Mouse (Mus musculus) kidney, embryonic 15.5 days (tissue): ENCODE results near the gene Kif3a. TPM values are rescaled to one million over a fixed set of nuclear protein-coding genes. Genes with fewer than 3 reads are reported as not detected.
"Not testable (repeated sequence)": the region's sequence is repeated elsewhere in the genome, so short reads cannot be mapped to it uniquely, and the experiment has no call there.

Experiments
- ATAC-seq: fragments of 200-750 bp; cut with Nextera tagmentation; replicated peaks from 2 replicates; pipeline ENCODE4 v1.8.0; 2017; ENCODE audit warnings: moderate TSS enrichment; ENCODE audit not compliant: low FRiP score
- H3K27ac ChIP-seq: fragments of 300-500 bp; sonication (generic); 2 replicates; pipeline ENCODE4 v1.5.1; 2015; ENCODE audit warnings: mild to moderate bottlenecking, inconsistent platforms
- H3K27me3 ChIP-seq: fragments of 300-500 bp; sonication (generic); 2 replicates; pipeline ENCODE4 v1.6.1; 2015; ENCODE audit warnings: inconsistent platforms
- H3K36me3 ChIP-seq: fragments of 300-500 bp; sonication (generic); 2 replicates; pipeline ENCODE4 v1.6.1; 2015; ENCODE audit warnings: inconsistent platforms
- H3K4me1 ChIP-seq: fragments of 300-500 bp; sonication (generic); 2 replicates; pipeline ENCODE4 v1.6.1; 2015; ENCODE audit warnings: inconsistent platforms
- H3K4me2 ChIP-seq: fragments of 300-500 bp; sonication (generic); 2 replicates; pipeline ENCODE4 v1.6.1; 2015; ENCODE audit warnings: moderate library complexity, mild to moderate bottlenecking, inconsistent platforms
- H3K4me3 ChIP-seq: fragments of 300-500 bp; sonication (generic); replicated peaks from 2 replicates; pipeline ENCODE4 v1.5.1; 2015; ENCODE audit warnings: mild to moderate bottlenecking, inconsistent platforms
- H3K9ac ChIP-seq: fragments of 300-500 bp; sonication (generic); 2 replicates; pipeline ENCODE4 v1.6.1; 2015; ENCODE audit warnings: mild to moderate bottlenecking, inconsistent platforms
- H3K9me3 ChIP-seq: fragments of 300-500 bp; sonication (generic); replicated peaks from 2 replicates; pipeline ENCODE4 v1.6.1; 2016; ENCODE audit warnings: inconsistent platforms
- WGBS: fragments of 180-500 bp; shearing (Covaris S2); methylation state at CpG from one replicate; pipeline ENCODE4 v1.1.7; 2015; ENCODE audit warnings: mixed read lengths; 5-methylcytosine and 5-hydroxymethylcytosine counted together
- polyA plus RNA-seq: library from polyadenylated mRNA; unstranded; fragments of >200 nt; fragmentation: Nextera tagmentation; extraction: Ambion mirVana; gene quantifications from 2 replicates; pipeline ENCODE4 v1.2.1, GENCODE M21; 2015

The Kif3a gene
- polyA plus RNA-seq, 1 experiment from 2014 or later = 68.6 TPM

- Histone ChIP-seq H3K4me3 (no peak overlapping the region), H3K27me3 (no peaks in the 10 kb centered on the region), H3K36me3 (no peaks in the 10 kb centered on the region; the same call in 1 of the 2 replicates), H3K4me2 (no peak overlapping the region), H3K9me3 (no peaks in the 10 kb centered on the region; the same call in 1 of the 2 replicates), H3K9ac (no peak overlapping the region), H3K4me1 (peaks cover under 1% of the 10 kb centered on the region; the same call in 1 of the 2 replicates), H3K27ac (no peak overlapping the region)
- no peak for ATAC-seq
- 74% methylated on average over 19 of the region's 19 CpGs for WGBS
These were observed 19.1 kb upstream of the Kif3a start for GRCm38 (mm10) chr11:53548036-53548605.

- H3K36me3 ChIP-seq = no peaks in the 10 kb centered on the region
- WGBS = 95% methylated on average over 1 of the region's 1 CpGs
- no peak overlapping the region for H3K27ac ChIP-seq
- ATAC-seq = no peak
- H3K4me1 ChIP-seq = no peaks in the 10 kb centered on the region
- H3K9me3 ChIP-seq = no peaks in the 10 kb centered on the region; the same call in 1 of the 2 replicates
- no peak overlapping the region for H3K9ac ChIP-seq
- no peak overlapping the region for H3K4me2 ChIP-seq
- H3K4me3 ChIP-seq = no peak overlapping the region
- no peaks in the 10 kb centered on the region for H3K27me3 ChIP-seq
These were observed 16.5 kb upstream of the Kif3a start for GRCm38 (mm10) chr11:53550714-53551113.

- 78% methylated on average over 12 of the region's 12 CpGs for WGBS
- Histone ChIP-seq H3K9ac (no peak overlapping the region), H3K4me2 (no peak overlapping the region), H3K27ac (no peak overlapping the region), H3K4me3 (no peak overlapping the region), H3K36me3 (no peaks in the 10 kb centered on the region), H3K9me3 (no peaks in the 10 kb centered on the region; the same call in 1 of the 2 replicates), H3K27me3 (no peaks in the 10 kb centered on the region), H3K4me1 (no peaks in the 10 kb centered on the region)
- ATAC-seq = no peak
These were observed 15.4 kb upstream of the Kif3a start for GRCm38 (mm10) chr11:53551754-53552153.

GRCm38 (mm10) chr11:53556529-53556928 is 10.7 kb upstream of the Kif3a start:
- not testable (repeated sequence) for H3K9ac ChIP-seq, H3K9me3 ChIP-seq, H3K4me1 ChIP-seq, H3K27me3 ChIP-seq, H3K4me3 ChIP-seq, H3K4me2 ChIP-seq, H3K27ac ChIP-seq, ATAC-seq, H3K36me3 ChIP-seq
- 94% methylated on average over 10 of the region's 20 CpGs for WGBS

- not testable (repeated sequence) for H3K9ac ChIP-seq, H3K36me3 ChIP-seq, H3K4me1 ChIP-seq, H3K4me2 ChIP-seq, H3K27ac ChIP-seq, H3K4me3 ChIP-seq, H3K27me3 ChIP-seq, H3K9me3 ChIP-seq, ATAC-seq
- WGBS = 87% methylated on average over 1 of the region's 3 CpGs
These were observed 9.2 kb upstream of the Kif3a start for GRCm38 (mm10) chr11:53557992-53558391.

GRCm38 (mm10) chr11:53559980-53560379 is 7.2 kb upstream of the Kif3a start:
- H3K4me3 ChIP-seq, ATAC-seq, H3K36me3 ChIP-seq, H3K9me3 ChIP-seq, H3K27ac ChIP-seq, H3K4me2 ChIP-seq, H3K27me3 ChIP-seq, H3K4me1 ChIP-seq, H3K9ac ChIP-seq: not testable (repeated sequence)
- 90% methylated on average over 1 of the region's 3 CpGs for WGBS

GRCm38 (mm10) chr11:53561986-53562385 is 5.2 kb upstream of the Kif3a start:
- no peaks in the 10 kb centered on the region for H3K36me3 ChIP-seq
- ATAC-seq = no peak
- WGBS = 79% methylated on average over 2 of the region's 2 CpGs
- no peak overlapping the region for H3K9ac ChIP-seq
- no peaks in the 10 kb centered on the region for H3K27me3 ChIP-seq
- H3K4me3 ChIP-seq = no peak overlapping the region
- no peak overlapping the region for H3K27ac ChIP-seq
- H3K9me3 ChIP-seq = no peaks in the 10 kb centered on the region
- peaks cover 4% of the 10 kb centered on the region; the same call in 1 of the 2 replicates for H3K4me1 ChIP-seq
- no peak overlapping the region for H3K4me2 ChIP-seq

- no peak overlapping the region for H3K27ac ChIP-seq
- WGBS = 87% methylated on average over 4 of the region's 4 CpGs
- peak overlapping the region; percentile 74 for H3K4me2 ChIP-seq
- no peaks in the 10 kb centered on the region for H3K9me3 ChIP-seq
- peaks cover 7% of the 10 kb centered on the region for H3K36me3 ChIP-seq
- peaks cover 11% of the 10 kb centered on the region for H3K4me1 ChIP-seq
- ATAC-seq = no peak
- no peaks in the 10 kb centered on the region for H3K27me3 ChIP-seq
- H3K9ac ChIP-seq = 0 out of 2 replicates have a peak overlapping the region, but pooled peaks have one; percentile 68
- peak overlapping the region; percentile 72 for H3K4me3 ChIP-seq
These were observed 533 bp upstream of the Kif3a start for GRCm38 (mm10) chr11:53566646-53567045.

GRCm38 (mm10) chr11:53580562-53580961 is 13.4 kb downstream of the Kif3a start:
- WGBS = 96% methylated on average over 3 of the region's 3 CpGs
- Histone ChIP-seq H3K36me3 (peaks cover 66% of the 10 kb centered on the region), H3K9ac (no peak overlapping the region), H3K4me1 (no peaks in the 10 kb centered on the region), H3K4me2 (no peak overlapping the region), H3K9me3 (no peaks in the 10 kb centered on the region), H3K27ac (no peak overlapping the region), H3K4me3 (no peak overlapping the region), H3K27me3 (no peaks in the 10 kb centered on the region)
- no peak for ATAC-seq

GRCm38 (mm10) chr11:53583151-53583550 is 16.0 kb downstream of the Kif3a start:
- 82% methylated on average over 10 of the region's 10 CpGs for WGBS
- no peak for ATAC-seq
- H3K36me3 ChIP-seq = peaks cover 79% of the 10 kb centered on the region

GRCm38 (mm10) chr11:53584849-53585248 is 17.7 kb downstream of the Kif3a start:
- WGBS = 54% methylated on average over 3 of the region's 3 CpGs
- no peak overlapping the region for H3K4me2 ChIP-seq
- no peak overlapping the region for H3K4me3 ChIP-seq
- H3K36me3 ChIP-seq = peaks cover 82% of the 10 kb centered on the region
- H3K9ac ChIP-seq = no peak overlapping the region
- H3K27me3 ChIP-seq = no peaks in the 10 kb centered on the region
- no peak for ATAC-seq
- no peaks in the 10 kb centered on the region for H3K4me1 ChIP-seq
- no peaks in the 10 kb centered on the region for H3K9me3 ChIP-seq
- no peak overlapping the region for H3K27ac ChIP-seq

More at GRCm38 (mm10) chr11:53583151-53583550, 16.0 kb downstream of the Kif3a start:
- H3K4me3 ChIP-seq = no peak overlapping the region
- H3K9me3 ChIP-seq = no peaks in the 10 kb centered on the region
- H3K27ac ChIP-seq = no peak overlapping the region
- H3K4me2 ChIP-seq = no peak overlapping the region
- no peaks in the 10 kb centered on the region for H3K4me1 ChIP-seq
- H3K9ac ChIP-seq = no peak overlapping the region
- H3K27me3 ChIP-seq = no peaks in the 10 kb centered on the region

- Histone ChIP-seq H3K27ac (no peak overlapping the region), H3K4me2 (no peak overlapping the region), H3K4me1 (no peaks in the 10 kb centered on the region), H3K36me3 (peaks cover 76% of the 10 kb centered on the region), H3K4me3 (no peak overlapping the region), H3K27me3 (no peaks in the 10 kb centered on the region), H3K9me3 (no peaks in the 10 kb centered on the region), H3K9ac (no peak overlapping the region)
- WGBS = 90% methylated on average over 6 of the region's 6 CpGs
- no peak for ATAC-seq
These were observed 18.3 kb downstream of the Kif3a start for GRCm38 (mm10) chr11:53585510-53585909.

- Histone ChIP-seq H3K4me2 (no peak overlapping the region), H3K36me3 (peaks cover 78% of the 10 kb centered on the region), H3K4me1 (no peaks in the 10 kb centered on the region), H3K4me3 (no peak overlapping the region), H3K27me3 (no peaks in the 10 kb centered on the region), H3K9me3 (no peaks in the 10 kb centered on the region), H3K9ac (no peak overlapping the region), H3K27ac (no peak overlapping the region)
- 83% methylated on average over 8 of the region's 8 CpGs for WGBS
- no peak for ATAC-seq
These were observed 21.1 kb downstream of the Kif3a start for GRCm38 (mm10) chr11:53588279-53588678.
